Mouse (Mus musculus): ENCODE measurements around the gene Npl. TPM values are rescaled to one million over a fixed set of nuclear protein-coding genes. Genes with fewer than 3 reads are reported as not detected.
A peak's percentile ranks its signal among the peaks of the same experiment; 100 is the strongest.
"Not testable (repeated sequence)": the region's sequence is repeated elsewhere in the genome, so short reads cannot be mapped to it uniquely, and the experiment has no call there.

Gene Npl
- total RNA-seq, 2 experiments from 2014 or later: 3.6 to 4.5 TPM

GRCm38 (mm10) chr1:153489963-153490362, 59.9 kb downstream of the Npl start:
- DNase-seq (ENCODE audit: extremely low spot score in 1 of 2, low spot score in 1 of 2): no peak

DNA sequence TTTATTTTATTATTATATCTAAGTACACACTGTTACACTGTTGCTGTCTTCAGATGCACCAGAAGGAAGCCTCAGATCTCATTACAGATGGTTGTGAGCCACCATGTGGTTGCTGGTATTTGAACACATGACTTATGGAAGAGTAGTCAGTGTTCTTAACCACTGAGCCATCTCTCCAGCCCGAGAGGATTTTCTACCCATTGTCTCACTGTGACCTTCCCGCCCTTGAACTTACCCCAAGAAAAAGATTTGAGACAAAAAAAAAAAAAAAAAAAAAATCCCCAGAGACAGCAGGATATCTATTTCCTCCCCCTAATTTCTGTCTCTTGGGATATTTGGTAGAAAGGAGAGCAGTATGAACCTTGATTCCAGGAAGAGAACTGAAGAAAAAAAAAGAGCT, 60.3 kb downstream of the Npl start:
- DNase-seq (ENCODE audit: extremely low spot score in 1 of 2, low spot score in 1 of 2): no peak

DNA sequence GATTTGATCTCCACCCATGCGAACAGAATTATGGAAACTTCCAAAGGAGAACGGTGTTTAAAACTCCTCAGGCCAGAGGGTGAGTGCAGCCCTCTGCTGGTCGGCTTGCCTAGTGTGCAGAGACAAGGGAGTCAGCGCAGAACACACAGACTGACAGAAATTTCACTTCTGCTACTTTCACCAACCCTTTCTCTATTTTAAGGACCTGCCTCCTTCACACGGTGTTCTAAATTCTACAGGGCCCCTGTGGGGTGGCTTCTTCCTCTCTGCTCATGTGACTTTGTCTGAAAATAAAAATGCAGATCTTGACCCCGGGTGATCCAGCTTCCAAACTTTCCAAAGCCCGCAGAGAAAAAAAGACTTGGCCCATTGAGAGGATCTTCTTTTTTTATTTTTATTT, 60.7 kb downstream of the Npl start:
- no peak for DNase-seq (ENCODE audit: extremely low spot score in 1 of 2, low spot score in 1 of 2)

GRCm38 (mm10) chr1:153487500-153487879, 62.4 kb downstream of the Npl start, which contains the start of gene Dhx9:
TSS of gene Dhx9 (minus strand) at chr1:153487660.
- peak; percentile 97 to 99 for DNase-seq (ENCODE audit: extremely low spot score in 1 of 2, low spot score in 1 of 2)

DNA sequence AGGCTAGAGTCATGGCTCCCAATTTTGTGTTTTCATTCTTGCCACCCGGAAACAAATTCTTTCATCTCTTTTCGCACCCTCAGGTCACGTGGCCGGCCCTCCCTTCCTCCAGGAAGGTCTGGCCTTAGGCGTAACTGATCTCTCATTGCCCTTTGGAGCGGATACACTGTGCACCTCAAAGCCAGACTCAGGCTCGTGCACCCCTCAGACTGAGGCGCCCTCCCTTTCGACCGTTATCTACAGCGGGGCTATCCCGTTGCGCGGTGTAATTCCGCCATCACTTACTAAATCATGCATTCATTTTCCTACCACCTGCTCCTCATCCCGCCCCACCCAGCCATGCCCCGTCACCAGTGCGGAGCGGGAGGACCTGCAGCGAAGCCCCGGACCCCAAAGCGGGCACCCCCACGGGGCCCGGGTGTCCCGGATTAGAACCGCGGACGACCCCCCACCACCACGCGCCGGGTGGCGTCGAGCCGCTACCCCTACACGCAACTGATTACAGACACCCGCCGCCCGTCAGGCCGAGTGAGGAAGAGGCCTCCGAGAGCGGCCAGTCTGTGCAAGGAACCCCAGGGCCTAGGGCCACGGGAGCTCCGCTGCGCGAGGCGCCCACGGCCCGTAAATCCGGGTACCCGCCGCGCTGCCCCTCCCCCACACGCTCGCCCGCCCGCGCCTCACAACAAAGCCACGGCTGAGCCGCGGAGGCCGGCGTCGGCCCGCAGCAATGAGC, 62.9 kb downstream of the Npl start:
- DNase-seq (ENCODE audit: extremely low spot score in 1 of 2, low spot score in 1 of 2): peak in 1 of 2 experiments; percentile 84

DNA sequence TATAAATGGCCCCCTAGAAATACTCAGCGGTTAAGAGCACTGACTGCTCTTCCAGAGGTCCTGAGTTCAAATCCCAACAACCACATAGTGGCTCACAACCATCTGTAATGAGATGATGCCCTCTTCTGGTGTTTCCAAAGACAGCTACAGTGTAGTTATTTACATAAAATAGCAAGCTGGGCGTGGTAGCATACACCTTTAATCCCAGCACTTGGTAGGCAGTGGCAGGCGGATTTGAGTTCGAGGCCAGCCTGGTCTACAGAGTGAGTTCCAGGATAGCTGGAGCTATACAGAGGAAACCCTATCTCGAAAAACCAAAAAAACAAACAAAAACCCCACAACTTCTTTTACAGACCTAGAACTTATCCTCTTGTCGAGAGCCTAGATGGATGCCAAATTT, 63.7 kb downstream of the Npl start:
- not testable (repeated sequence) for DNase-seq (ENCODE audit: extremely low spot score in 1 of 2, low spot score in 1 of 2)

DNA sequence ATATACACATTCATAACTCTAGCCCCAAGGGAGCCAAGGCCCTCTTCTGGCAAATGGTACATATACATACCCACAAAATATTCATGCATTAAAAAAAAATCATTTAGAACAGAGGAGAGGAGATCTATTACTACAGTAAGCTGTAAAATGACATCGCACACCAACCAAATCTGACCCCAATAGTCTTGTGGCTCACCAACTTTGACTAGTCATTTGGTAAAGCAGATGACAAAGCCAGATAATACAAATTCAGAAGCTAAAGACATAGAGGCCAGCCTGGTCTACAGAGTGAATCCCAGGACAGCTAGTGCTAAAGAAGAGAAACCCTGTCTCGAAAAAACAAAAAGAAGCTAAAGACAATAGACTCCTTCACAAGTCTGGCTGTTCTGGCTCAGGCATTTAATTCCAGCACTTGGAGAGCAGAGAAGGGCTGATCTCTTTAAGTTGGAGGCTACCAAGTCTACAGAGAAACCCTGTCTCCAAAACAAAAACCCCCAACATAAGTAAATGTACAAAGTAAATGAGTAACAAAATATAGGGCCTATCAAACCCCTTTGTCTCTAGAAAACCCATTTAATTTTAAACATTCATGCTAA, 64.5 kb downstream of the Npl start:
- DNase-seq (ENCODE audit: extremely low spot score in 1 of 2, low spot score in 1 of 2): no peak

- no peak for DNase-seq (ENCODE audit: extremely low spot score in 1 of 2, low spot score in 1 of 2)
Observed at GRCm38 (mm10) chr1:153481025-153481412, 68.8 kb downstream of the Npl start.

GRCm38 (mm10) chr1:153480386-153481024, 69.3 kb downstream of the Npl start:
- peak; percentile 42 to 80 for DNase-seq (ENCODE audit: extremely low spot score in 1 of 2, low spot score in 1 of 2)

GRCm38 (mm10) chr1:153479296-153479695, 70.5 kb downstream of the Npl start:
- no peak for DNase-seq (ENCODE audit: extremely low spot score in 1 of 2, low spot score in 1 of 2)

DNA sequence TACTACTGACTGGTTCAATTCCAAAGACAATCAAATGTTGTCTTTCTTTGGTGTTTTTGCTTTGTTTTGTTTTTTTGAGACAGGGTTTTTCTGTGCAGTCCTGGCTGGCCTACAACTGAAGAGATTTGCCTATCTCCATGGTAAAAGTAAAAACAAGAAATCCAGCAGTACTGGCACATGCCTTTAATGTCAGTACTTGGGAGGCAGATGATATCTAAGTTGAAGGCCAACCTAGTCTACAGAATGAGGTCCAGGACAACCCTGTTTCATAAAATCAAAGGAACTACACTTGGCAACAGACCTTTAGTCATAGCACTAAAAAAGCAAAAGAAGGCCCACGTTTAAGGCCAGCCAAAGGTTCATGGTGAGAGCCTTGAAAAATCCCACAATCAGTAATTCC, 88.0 kb downstream of the Npl start:
- DNase-seq (ENCODE audit: extremely low spot score in 1 of 2, low spot score in 1 of 2): no peak

GRCm38 (mm10) chr1:153456137-153456536, 93.7 kb downstream of the Npl start:
- DNase-seq (ENCODE audit: extremely low spot score in 1 of 2, low spot score in 1 of 2): no peak

DNA sequence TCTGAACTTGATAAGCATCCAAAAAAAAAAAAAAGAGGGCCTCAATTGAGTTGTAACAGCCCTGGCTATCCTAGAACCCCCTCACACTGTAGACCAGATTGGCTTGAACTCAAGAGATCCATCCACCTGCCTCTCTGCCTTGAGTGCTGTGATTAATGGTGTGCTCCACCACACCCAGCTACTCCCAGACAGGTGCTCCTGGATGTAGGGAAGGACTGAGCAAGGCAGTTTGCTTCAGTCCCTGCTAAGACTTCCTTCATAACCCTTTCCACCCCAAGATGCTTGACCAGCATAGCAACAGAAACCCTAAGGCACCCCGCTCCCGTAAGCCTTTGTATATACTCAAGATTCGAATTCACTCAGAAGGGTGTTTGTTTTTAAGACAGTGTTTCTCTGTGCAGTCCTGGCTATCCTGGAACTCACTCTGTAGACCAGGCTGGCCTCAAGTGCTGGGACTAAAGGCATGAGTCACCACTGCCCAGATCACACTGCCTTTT, 96.7 kb downstream of the Npl start:
- no peak for DNase-seq (ENCODE audit: extremely low spot score in 1 of 2, low spot score in 1 of 2)

Other genes starting within 250 kb of the Npl start
- 10 to 100 TPM; 30.8 to 31.8 TPM for gene Lamc1, start 217.3 kb downstream of the Npl start, total RNA-seq (2021)
- gene Shcbp1l, start 124.9 kb downstream of the Npl start, total RNA-seq (2021): 1 to 10 TPM; 2.8 to 5.3 TPM
- gene Dhx9, start 62.4 kb downstream of the Npl start, total RNA-seq (2021): 100 to 1,000 TPM; 101 to 106 TPM
- gene Rgs8, start 103.0 kb upstream of the Npl start, total RNA-seq (2021): 10 to 100 TPM; 66.1 to 70.2 TPM
- gene Rgs16, start 190.3 kb upstream of the Npl start, total RNA-seq (2021): 1 to 10 TPM; 4.9 to 5.9 TPM
- gene Rnasel, start 199.4 kb upstream of the Npl start, total RNA-seq (2021): 1 to 10 TPM; 6.5 to 8.1 TPM